Mouse (Mus musculus): Measurements from ENCODE around the gene Fam43a.

The Fam43a gene

GRCm38 (mm10) chr16:30596959-30597681, 2.4 kb upstream of the Fam43a start:
- peak; percentile 84 for DNase-seq

GRCm38 (mm10) chr16:30600431-30601045, 1.0 kb downstream of the Fam43a start:
- peak; percentile 70 for DNase-seq

GRCm38 (mm10) chr16:30601046-30601832, 1.7 kb downstream of the Fam43a start:
- peak; percentile 50 for DNase-seq

- DNase-seq: no peak
Observed at GRCm38 (mm10) chr16:30601946-30602345, 2.4 kb downstream of the Fam43a start.

GRCm38 (mm10) chr16:30602684-30603530, 3.4 kb downstream of the Fam43a start:
- DNase-seq: no peak

- DNase-seq: no peak
Observed at GRCm38 (mm10) chr16:30603531-30603842, 4.0 kb downstream of the Fam43a start.

- no peak for DNase-seq
Observed at GRCm38 (mm10) chr16:30604061-30604806, 4.7 kb downstream of the Fam43a start.

GRCm38 (mm10) chr16:30604807-30605137, 5.2 kb downstream of the Fam43a start:
- no peak for DNase-seq

- DNase-seq: no peak
Observed at GRCm38 (mm10) chr16:30605528-30605927, 6.0 kb downstream of the Fam43a start.

GRCm38 (mm10) chr16:30607868-30608267, 8.3 kb downstream of the Fam43a start:
- DNase-seq: no peak

- no peak for DNase-seq
Observed at GRCm38 (mm10) chr16:30611331-30611730, 11.8 kb downstream of the Fam43a start.

- DNase-seq: no peak
Observed at GRCm38 (mm10) chr16:30613122-30613521, 13.6 kb downstream of the Fam43a start.

- DNase-seq: no peak
Observed at GRCm38 (mm10) chr16:30614122-30614521, 14.6 kb downstream of the Fam43a start.

- no peak for DNase-seq
Observed at GRCm38 (mm10) chr16:30614705-30615317, 15.3 kb downstream of the Fam43a start.

GRCm38 (mm10) chr16:30616281-30616680, 16.8 kb downstream of the Fam43a start:
- DNase-seq: no peak

- no peak for DNase-seq
Observed at GRCm38 (mm10) chr16:30623645-30624044, 24.1 kb downstream of the Fam43a start.

- no peak for DNase-seq
Observed at GRCm38 (mm10) chr16:30624640-30625039, 25.1 kb downstream of the Fam43a start.

GRCm38 (mm10) chr16:30627586-30628337, 28.2 kb downstream of the Fam43a start:
- no peak for DNase-seq

- no peak for DNase-seq
Observed at GRCm38 (mm10) chr16:30628401-30628800, 28.9 kb downstream of the Fam43a start.

- DNase-seq: no peak
Observed at GRCm38 (mm10) chr16:30629509-30629908, 30.0 kb downstream of the Fam43a start.
